Mouse (Mus musculus): ENCODE data around the gene Arhgap24. TPM values are rescaled to one million over a fixed set of nuclear protein-coding genes. Genes with fewer than 3 reads are reported as not detected.

The Arhgap24 gene
- polyA plus RNA-seq, 1 experiment from 2014 or later = 51.1 TPM

DNA sequence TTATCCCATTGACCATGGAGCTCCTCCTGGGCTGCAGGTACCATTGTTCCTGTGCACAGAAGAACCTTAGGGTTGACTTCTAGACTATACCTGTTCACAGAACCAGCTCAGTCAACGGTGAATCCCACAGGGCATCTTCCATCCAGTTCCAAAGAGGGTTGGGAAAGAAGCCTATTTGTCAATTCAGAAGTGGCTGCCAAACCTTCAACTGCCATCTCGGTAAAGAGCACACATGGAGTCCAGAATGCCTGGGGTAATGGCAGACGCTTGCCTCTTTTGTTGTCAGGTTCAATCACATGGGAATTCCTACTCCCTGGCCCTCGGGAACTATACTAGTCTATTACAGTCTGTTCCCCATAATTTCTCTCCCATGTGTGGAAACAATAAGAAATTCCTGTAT, 30.5 kb downstream of the Arhgap24 start:
- Histone ChIP-seq H3K4me3 (ENCODE audit: low read length) (no peak overlapping the region), H3K36me3 (ENCODE audit: control insufficient read depth, insufficient read depth, low read length) (no peaks in the 10 kb centered on the region), H3K4me2 (replicated peaks; ENCODE audit: low read depth, low read length) (no peak overlapping the region), H3K4me1 (ENCODE audit: control insufficient read depth, insufficient read depth, low read length) (no peaks in the 10 kb centered on the region), H3K9me3 (ENCODE audit: control insufficient read depth, low read length) (no peaks in the 10 kb centered on the region), H3K27me3 (ENCODE audit: control insufficient read depth, insufficient read depth, low read length) (no peaks in the 10 kb centered on the region), H3K27ac (ENCODE audit: low read depth, low read length) (no peak overlapping the region), H3K9ac (ENCODE audit: low read depth, low read length) (no peak overlapping the region)
- ATAC-seq (ENCODE audit: low FRiP score, low TSS enrichment) = no peak
- 84% methylated on average over 4 of the region's 4 CpGs for WGBS

DNA sequence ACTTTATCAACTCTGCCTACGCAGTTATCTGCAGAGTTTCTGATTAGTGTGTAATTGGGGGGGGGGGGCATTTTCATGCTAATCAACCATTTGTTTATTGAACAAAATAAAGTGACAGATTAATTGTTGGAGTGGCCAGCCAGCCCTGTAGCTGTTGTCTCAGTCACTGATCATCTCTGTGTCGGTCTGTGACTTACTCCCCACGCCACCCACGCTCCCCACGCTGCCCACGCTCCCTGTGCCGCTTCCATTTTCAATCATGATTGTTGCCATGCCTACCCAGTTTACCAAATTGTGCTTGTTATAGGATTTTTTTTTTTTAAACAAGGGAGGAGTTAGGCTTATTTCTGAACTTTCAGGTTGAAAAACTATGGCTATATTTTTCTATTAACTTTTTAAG, 34.3 kb downstream of the Arhgap24 start:
- ATAC-seq (ENCODE audit: low FRiP score, low TSS enrichment) = no peak
- H3K9ac ChIP-seq (ENCODE audit: low read depth, low read length) = no peak overlapping the region
- H3K4me2 ChIP-seq (replicated peaks; ENCODE audit: low read depth, low read length) = no peak overlapping the region
- WGBS = 47% methylated on average over 7 of the region's 7 CpGs
- H3K4me3 ChIP-seq (ENCODE audit: low read length) = no peak overlapping the region
- H3K9me3 ChIP-seq (ENCODE audit: control insufficient read depth, low read length) = no peaks in the 10 kb centered on the region
- no peaks in the 10 kb centered on the region for H3K27me3 ChIP-seq (ENCODE audit: control insufficient read depth, insufficient read depth, low read length)
- no peaks in the 10 kb centered on the region for H3K36me3 ChIP-seq (ENCODE audit: control insufficient read depth, insufficient read depth, low read length)
- no peaks in the 10 kb centered on the region for H3K4me1 ChIP-seq (ENCODE audit: control insufficient read depth, insufficient read depth, low read length)
- H3K27ac ChIP-seq (ENCODE audit: low read depth, low read length) = no peak overlapping the region

DNA sequence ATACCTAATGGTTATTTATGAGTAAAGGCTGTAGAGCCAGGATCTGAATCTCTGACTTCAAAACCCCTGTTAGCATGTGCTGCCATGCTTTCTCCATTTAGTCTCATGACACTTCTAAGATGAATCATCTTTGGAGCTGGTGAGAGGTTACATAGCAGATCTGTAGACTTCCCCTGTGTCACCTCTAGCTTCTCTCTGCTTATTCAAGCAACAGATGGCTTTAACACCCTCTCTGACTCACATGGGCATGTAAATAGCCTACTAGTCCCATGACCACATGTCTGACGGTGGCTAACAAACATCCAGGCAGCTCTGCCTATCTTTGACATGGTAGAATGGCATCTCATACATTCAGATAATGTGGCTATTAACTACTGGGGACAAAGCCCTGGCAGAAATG, 39.3 kb downstream of the Arhgap24 start:
- H3K4me2 ChIP-seq (replicated peaks; ENCODE audit: low read depth, low read length) = no peak overlapping the region
- no peak overlapping the region for H3K9ac ChIP-seq (ENCODE audit: low read depth, low read length)
- 32% methylated on average over 1 of the region's 1 CpGs for WGBS
- no peaks in the 10 kb centered on the region for H3K27me3 ChIP-seq (ENCODE audit: control insufficient read depth, insufficient read depth, low read length)
- no peaks in the 10 kb centered on the region for H3K9me3 ChIP-seq (ENCODE audit: control insufficient read depth, low read length)
- no peak for ATAC-seq (ENCODE audit: low FRiP score, low TSS enrichment)
- H3K4me3 ChIP-seq (ENCODE audit: low read length) = no peak overlapping the region
- H3K4me1 ChIP-seq (ENCODE audit: control insufficient read depth, insufficient read depth, low read length) = no peaks in the 10 kb centered on the region
- no peaks in the 10 kb centered on the region for H3K36me3 ChIP-seq (ENCODE audit: control insufficient read depth, insufficient read depth, low read length)
- no peak overlapping the region for H3K27ac ChIP-seq (ENCODE audit: low read depth, low read length)

DNA sequence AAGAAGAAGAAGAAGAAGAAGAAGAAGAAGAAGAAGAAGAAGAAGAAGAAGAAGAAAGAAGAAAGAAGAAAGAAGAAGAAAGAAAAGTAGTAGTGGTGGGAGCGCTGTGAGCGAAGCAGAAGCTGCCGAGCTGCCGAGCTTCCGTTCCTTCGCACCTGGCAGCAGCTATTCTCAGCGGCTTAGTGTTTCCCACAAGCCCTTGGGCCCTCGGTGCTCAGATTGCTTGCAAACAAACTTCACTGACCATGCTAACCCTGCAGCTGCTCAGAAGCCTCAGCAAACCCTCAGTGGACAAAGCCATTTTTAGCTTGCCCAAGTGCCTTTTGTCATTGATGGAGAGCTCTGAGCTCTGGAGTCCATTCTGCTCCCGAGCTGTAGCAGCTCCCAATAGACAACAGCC, 54.1 kb downstream of the Arhgap24 start:
- H3K4me2 ChIP-seq (replicated peaks; ENCODE audit: low read depth, low read length) = no peak overlapping the region
- H3K9me3 ChIP-seq (ENCODE audit: control insufficient read depth, low read length) = no peaks in the 10 kb centered on the region
- no peak overlapping the region for H3K4me3 ChIP-seq (ENCODE audit: low read length)
- H3K36me3 ChIP-seq (ENCODE audit: control insufficient read depth, insufficient read depth, low read length) = no peaks in the 10 kb centered on the region
- 87% methylated on average over 9 of the region's 9 CpGs for WGBS
- no peaks in the 10 kb centered on the region for H3K4me1 ChIP-seq (ENCODE audit: control insufficient read depth, insufficient read depth, low read length)
- no peaks in the 10 kb centered on the region for H3K27me3 ChIP-seq (ENCODE audit: control insufficient read depth, insufficient read depth, low read length)
- no peak overlapping the region for H3K27ac ChIP-seq (ENCODE audit: low read depth, low read length)
- no peak overlapping the region for H3K9ac ChIP-seq (ENCODE audit: low read depth, low read length)
- no peak for ATAC-seq (ENCODE audit: low FRiP score, low TSS enrichment)

DNA sequence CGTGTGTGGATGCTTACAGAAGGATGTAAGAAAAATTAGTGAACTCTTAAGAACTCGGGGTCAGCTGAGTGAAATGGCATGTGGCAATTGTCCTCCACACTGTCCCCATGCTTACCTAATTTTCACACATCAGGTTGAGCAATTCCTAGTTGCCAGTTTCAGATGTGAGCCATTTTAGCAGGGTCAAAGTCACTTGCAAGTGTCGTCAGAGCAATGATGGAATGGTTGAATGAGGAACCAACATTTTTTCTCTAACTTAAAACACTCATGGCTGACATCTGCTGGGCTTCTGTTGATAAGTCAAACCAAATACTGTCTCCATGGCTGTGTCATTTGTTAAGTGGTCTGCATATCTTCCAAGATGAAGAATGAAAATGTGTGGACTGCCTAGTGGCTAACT, 56.6 kb downstream of the Arhgap24 start:
- no peaks in the 10 kb centered on the region for H3K27me3 ChIP-seq (ENCODE audit: control insufficient read depth, insufficient read depth, low read length)
- ATAC-seq (ENCODE audit: low FRiP score, low TSS enrichment) = no peak
- H3K9me3 ChIP-seq (ENCODE audit: control insufficient read depth, low read length) = no peaks in the 10 kb centered on the region
- no peaks in the 10 kb centered on the region for H3K4me1 ChIP-seq (ENCODE audit: control insufficient read depth, insufficient read depth, low read length)
- no peak overlapping the region for H3K4me2 ChIP-seq (replicated peaks; ENCODE audit: low read depth, low read length)
- no peak overlapping the region for H3K27ac ChIP-seq (ENCODE audit: low read depth, low read length)
- WGBS = 83% methylated on average over 3 of the region's 3 CpGs
- no peak overlapping the region for H3K9ac ChIP-seq (ENCODE audit: low read depth, low read length)
- H3K4me3 ChIP-seq (ENCODE audit: low read length) = no peak overlapping the region
- H3K36me3 ChIP-seq (ENCODE audit: control insufficient read depth, insufficient read depth, low read length) = no peaks in the 10 kb centered on the region

DNA sequence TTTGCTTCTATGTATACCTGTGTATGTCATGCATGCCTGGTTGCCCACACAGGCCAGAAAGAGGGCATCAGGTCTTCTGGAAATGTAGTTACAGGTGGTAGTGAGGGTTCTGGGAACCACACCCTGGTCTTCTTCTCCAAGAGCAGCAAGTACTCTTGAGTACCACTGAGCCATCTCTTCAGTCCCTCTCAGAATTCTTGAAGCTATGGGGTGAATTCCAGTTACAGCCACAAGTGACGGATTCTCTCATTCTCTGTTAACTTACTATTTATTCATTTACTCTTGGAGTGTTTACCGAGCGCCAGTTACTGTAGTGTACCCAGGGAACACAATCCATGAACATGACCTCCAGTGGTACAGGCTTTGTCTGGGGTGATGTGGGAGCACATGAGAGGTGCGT, 65.1 kb downstream of the Arhgap24 start:
- Histone ChIP-seq H3K9ac (ENCODE audit: low read depth, low read length) (no peak overlapping the region), H3K27ac (ENCODE audit: low read depth, low read length) (no peak overlapping the region), H3K4me1 (ENCODE audit: control insufficient read depth, insufficient read depth, low read length) (no peaks in the 10 kb centered on the region), H3K27me3 (ENCODE audit: control insufficient read depth, insufficient read depth, low read length) (no peaks in the 10 kb centered on the region), H3K36me3 (ENCODE audit: control insufficient read depth, insufficient read depth, low read length) (no peaks in the 10 kb centered on the region), H3K4me3 (ENCODE audit: low read length) (no peak overlapping the region), H3K4me2 (replicated peaks; ENCODE audit: low read depth, low read length) (no peak overlapping the region), H3K9me3 (ENCODE audit: control insufficient read depth, low read length) (no peaks in the 10 kb centered on the region)
- 94% methylated on average over 4 of the region's 4 CpGs for WGBS
- ATAC-seq (ENCODE audit: low FRiP score, low TSS enrichment) = no peak

DNA sequence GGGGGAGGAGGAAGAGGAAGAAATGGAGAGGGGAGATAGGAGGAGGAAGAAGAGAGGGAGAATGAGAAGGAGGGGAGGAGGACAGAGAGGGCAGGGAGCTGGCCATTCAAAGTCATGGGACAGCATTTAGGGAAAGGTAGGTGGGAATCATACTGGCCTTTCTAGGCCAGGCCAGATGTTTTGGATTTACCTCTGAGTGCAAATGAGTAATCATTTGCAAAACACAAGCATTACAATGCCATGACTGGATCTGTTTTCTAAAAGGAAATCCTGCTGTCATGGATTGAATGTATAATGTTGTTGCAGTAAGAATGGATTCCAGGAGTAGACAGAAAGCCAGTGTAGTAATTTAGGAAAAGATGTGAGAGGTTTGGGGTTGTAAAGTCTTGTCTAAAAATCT, 66.6 kb downstream of the Arhgap24 start:
- no peaks in the 10 kb centered on the region for H3K4me1 ChIP-seq (ENCODE audit: control insufficient read depth, insufficient read depth, low read length)
- H3K9me3 ChIP-seq (ENCODE audit: control insufficient read depth, low read length) = no peaks in the 10 kb centered on the region
- no peak for ATAC-seq (ENCODE audit: low FRiP score, low TSS enrichment)
- H3K27ac ChIP-seq (ENCODE audit: low read depth, low read length) = no peak overlapping the region
- no peak overlapping the region for H3K4me3 ChIP-seq (ENCODE audit: low read length)
- H3K36me3 ChIP-seq (ENCODE audit: control insufficient read depth, insufficient read depth, low read length) = no peaks in the 10 kb centered on the region
- H3K27me3 ChIP-seq (ENCODE audit: control insufficient read depth, insufficient read depth, low read length) = no peaks in the 10 kb centered on the region
- no peak overlapping the region for H3K4me2 ChIP-seq (replicated peaks; ENCODE audit: low read depth, low read length)
- no peak overlapping the region for H3K9ac ChIP-seq (ENCODE audit: low read depth, low read length)

DNA sequence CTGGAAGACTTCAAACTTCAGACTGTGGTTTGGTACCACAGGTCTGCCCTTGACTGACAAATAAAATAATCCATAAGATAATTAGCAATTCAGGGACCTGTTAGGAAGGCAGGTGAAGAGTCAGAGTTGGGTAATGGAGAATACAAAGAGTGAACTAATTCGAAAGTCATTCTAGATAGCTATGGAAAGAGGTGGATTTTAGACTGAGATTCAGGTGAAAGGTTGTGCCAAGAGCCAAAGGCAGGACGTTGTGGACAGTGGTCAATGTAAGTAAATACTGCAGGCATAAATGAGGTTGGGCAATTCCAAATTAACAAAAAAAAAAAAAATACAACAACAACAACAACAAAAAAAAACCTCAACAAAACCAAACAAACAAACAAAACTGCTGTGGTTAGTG, 67.2 kb downstream of the Arhgap24 start:
- no peaks in the 10 kb centered on the region for H3K4me1 ChIP-seq (ENCODE audit: control insufficient read depth, insufficient read depth, low read length)
- no peaks in the 10 kb centered on the region for H3K9me3 ChIP-seq (ENCODE audit: control insufficient read depth, low read length)
- no peaks in the 10 kb centered on the region for H3K36me3 ChIP-seq (ENCODE audit: control insufficient read depth, insufficient read depth, low read length)
- no peak overlapping the region for H3K27ac ChIP-seq (ENCODE audit: low read depth, low read length)
- no peak overlapping the region for H3K9ac ChIP-seq (ENCODE audit: low read depth, low read length)
- no peak for ATAC-seq (ENCODE audit: low FRiP score, low TSS enrichment)
- H3K4me2 ChIP-seq (replicated peaks; ENCODE audit: low read depth, low read length) = no peak overlapping the region
- no peaks in the 10 kb centered on the region for H3K27me3 ChIP-seq (ENCODE audit: control insufficient read depth, insufficient read depth, low read length)
- 78% methylated on average over 2 of the region's 2 CpGs for WGBS
- no peak overlapping the region for H3K4me3 ChIP-seq (ENCODE audit: low read length)

DNA sequence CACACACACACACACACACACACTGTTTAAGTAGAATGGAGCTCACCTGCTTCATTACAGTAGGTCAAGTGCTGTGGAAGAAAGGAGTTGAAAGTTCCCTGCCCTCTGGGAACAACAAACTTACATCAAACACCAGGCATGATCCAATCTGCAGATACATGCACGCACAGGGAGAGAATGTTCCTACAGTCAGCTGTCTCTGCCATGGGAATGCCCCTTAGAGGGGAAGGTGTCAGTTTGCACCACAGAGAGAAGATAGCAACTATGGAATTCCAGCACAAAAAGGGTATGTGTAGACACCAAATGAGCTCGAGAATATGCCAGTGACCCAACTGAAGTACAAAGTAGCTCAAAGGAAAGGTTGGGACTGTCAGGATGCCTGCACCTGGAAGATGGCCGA, 69.0 kb downstream of the Arhgap24 start:
- H3K4me1 ChIP-seq (ENCODE audit: control insufficient read depth, insufficient read depth, low read length) = no peaks in the 10 kb centered on the region
- no peaks in the 10 kb centered on the region for H3K36me3 ChIP-seq (ENCODE audit: control insufficient read depth, insufficient read depth, low read length)
- no peak overlapping the region for H3K9ac ChIP-seq (ENCODE audit: low read depth, low read length)
- no peak overlapping the region for H3K4me2 ChIP-seq (replicated peaks; ENCODE audit: low read depth, low read length)
- ATAC-seq (ENCODE audit: low FRiP score, low TSS enrichment) = no peak
- no peaks in the 10 kb centered on the region for H3K27me3 ChIP-seq (ENCODE audit: control insufficient read depth, insufficient read depth, low read length)
- 55% methylated on average over 3 of the region's 3 CpGs for WGBS
- no peak overlapping the region for H3K27ac ChIP-seq (ENCODE audit: low read depth, low read length)
- H3K4me3 ChIP-seq (ENCODE audit: low read length) = no peak overlapping the region
- H3K9me3 ChIP-seq (ENCODE audit: control insufficient read depth, low read length) = no peaks in the 10 kb centered on the region
